Mouse (Mus musculus) bone marrow, adult 2 months (tissue): ENCODE results near the gene Lypd6.

ENCODE experiments used
- CTCF ChIP-seq: fragments of 200-500 bp; IDR thresholded peaks from 2 replicates; pipeline ENCODE4 v1.5.1; 2011; ENCODE audit warnings: low read length, control low read depth; ENCODE audit not compliant: control insufficient read depth, insufficient read depth
- POLR2A ChIP-seq: fragments of 200-500 bp; IDR thresholded peaks from 2 replicates; pipeline ENCODE4 v1.6.1; 2011; ENCODE audit warnings: low read depth, mild to moderate bottlenecking, control low read depth, low read length, borderline replicate concordance; ENCODE audit not compliant: control insufficient read depth

DNA sequence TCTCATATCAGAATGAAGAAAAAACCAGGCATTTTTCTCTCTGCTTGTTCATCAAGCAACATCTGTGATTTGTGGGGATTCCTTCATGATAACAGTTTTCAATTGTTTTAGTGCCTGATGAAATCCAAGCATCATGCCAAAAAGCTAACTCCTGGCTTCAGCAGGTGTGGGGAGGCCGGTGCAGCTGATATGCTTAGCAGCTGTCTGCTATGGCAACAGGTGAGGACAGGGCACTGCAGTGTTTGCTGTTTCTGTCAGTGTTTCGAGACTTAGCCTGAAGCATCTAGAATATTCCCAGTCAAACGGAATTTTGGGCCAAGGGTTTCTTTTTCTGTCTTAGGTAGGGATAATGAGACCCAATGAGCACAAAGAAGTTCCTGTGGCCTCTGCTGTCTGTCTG, 39.4 kb downstream of the Lypd6 start:
- TF ChIP-seq CTCF (no peak), POLR2A (no peak)
